Mouse (Mus musculus): ENCODE results near the gene Gm11596.
"Not testable (repeated sequence)": the region's sequence is repeated elsewhere in the genome, so short reads cannot be mapped to it uniquely, and the experiment has no call there.

GRCm38 (mm10) chr11:99804346-99804745 lies 11.1 kb upstream of the Gm11596 start, which contains the start of gene Gm11554:
- not testable (repeated sequence) for TF ChIP-seq CTCF (IDR thresholded peaks at IDR 0.05; ENCODE audit: borderline replicate concordance, insufficient read depth, low read length); POLR2A (IDR thresholded peaks at IDR 0.05; ENCODE audit: low read depth, low read length)

All from embryonic fibroblast, embryonic 13.5 days (primary cell).